Comparison of ENCODE assay signal across 19 mouse cellular contexts in genomic region chr15:96660590-96661141, GRCm38 (mm10). TPM values are rescaled to one million over a fixed set of nuclear protein-coding genes. Genes with fewer than 3 reads are reported as not detected.
DNase-seq lines count a peak whose midpoint lies in the region; ATAC-seq and TF ChIP-seq lines count a peak whose summit lies in the region.
"Had no signal": no experiment of that assay in that cellular context is flagged by ENCODE, and none has a peak within 500 bp of the region (broad histone marks: within the 10 kb centered on the region; RNA-seq: fewer than 3 reads in every experiment).

No protein-coding gene starts in this region.

- H3K36me3 ChIP-seq in heart, embryonic 14.5 days (ENCODE audit: control insufficient read depth, insufficient read depth, low read length), result no peaks in the 10 kb centered on the region
- no peaks in the 10 kb centered on the region for H3K36me3 ChIP-seq in intestine, postnatal 0 days (ENCODE audit: control insufficient read depth, insufficient read depth)
- H3K36me3 ChIP-seq in stomach, embryonic 15.5 days, result no peaks in the 10 kb centered on the region
- H3K36me3 ChIP-seq in hindbrain, embryonic 10.5 days, result no peaks in the 10 kb centered on the region

- no peaks in the 10 kb centered on the region for H3K27me3 ChIP-seq in heart, embryonic 14.5 days (ENCODE audit: control insufficient read depth, insufficient read depth, low read length)
- H3K27me3 ChIP-seq in intestine, postnatal 0 days (replicated peaks; ENCODE audit: control insufficient read depth, insufficient read depth, low read length), result no peaks in the 10 kb centered on the region
- no peaks in the 10 kb centered on the region for H3K27me3 ChIP-seq in stomach, embryonic 15.5 days (replicated peaks)
- H3K27me3 ChIP-seq in hindbrain, embryonic 10.5 days (ENCODE audit: insufficient read depth, poor library complexity, severe bottlenecking), result no peaks in the 10 kb centered on the region

- H3K4me2 ChIP-seq in heart, embryonic 14.5 days (ENCODE audit: low read length), result peak overlapping the region; percentile 49
- peak overlapping the region; percentile 40 for H3K4me2 ChIP-seq in intestine, postnatal 0 days (replicated peaks; ENCODE audit: low read depth)
- no peak overlapping the region for H3K4me2 ChIP-seq in stomach, embryonic 15.5 days
- H3K4me2 ChIP-seq: midbrain, embryonic 11.5 days had no signal

- H3K9me3 ChIP-seq in heart, embryonic 14.5 days (ENCODE audit: control insufficient read depth, low read length), result no peaks in the 10 kb centered on the region
- no peaks in the 10 kb centered on the region for H3K9me3 ChIP-seq in intestine, postnatal 0 days (ENCODE audit: control insufficient read depth)
- no peaks in the 10 kb centered on the region for H3K9me3 ChIP-seq in stomach, embryonic 15.5 days
- H3K9me3 ChIP-seq in hindbrain, embryonic 10.5 days, result no peaks in the 10 kb centered on the region

- no peak overlapping the region for H3K9ac ChIP-seq in heart, embryonic 14.5 days (ENCODE audit: low read length)
- H3K9ac ChIP-seq in intestine, postnatal 0 days (ENCODE audit: low read depth, low read length), result peak overlapping the region; percentile 40; the same call in 1 of the 2 replicates
- no peak overlapping the region for H3K9ac ChIP-seq in stomach, embryonic 15.5 days

- peaks cover 9 to 15% of the 10 kb centered on the region in 2 experiments for H3K4me1 ChIP-seq in heart, embryonic 14.5 days (ENCODE audit: control insufficient read depth in 2 of 2, insufficient read depth in 2 of 2, low read length in 2 of 2)
- H3K4me1 ChIP-seq in intestine, postnatal 0 days (replicated peaks; ENCODE audit: control insufficient read depth, insufficient read depth, low read length), result peaks cover 6% of the 10 kb centered on the region; the same call in 1 of the 2 replicates
- H3K4me1 ChIP-seq in stomach, embryonic 15.5 days, result no peaks in the 10 kb centered on the region
- peaks cover 5% of the 10 kb centered on the region; the same call in 1 of the 2 replicates for H3K4me1 ChIP-seq in hindbrain, embryonic 10.5 days (replicated peaks)

- 15% methylated on average over 13 of the region's 13 CpGs for WGBS in heart, embryonic 14.5 days
- 26% methylated on average over 13 of the region's 13 CpGs for WGBS in intestine, postnatal 0 days
- 47% methylated on average over 13 of the region's 13 CpGs for WGBS in stomach, embryonic 15.5 days
- 63% methylated on average over 13 of the region's 13 CpGs for WGBS in hindbrain, embryonic 10.5 days

- ATAC-seq in heart, embryonic 14.5 days (ENCODE audit: insufficient number of reproducible peaks, insufficient read depth, low FRiP score, low read depth), result peak; percentile 67; the same call in 1 of the 2 replicates
- peak; percentile 48 for ATAC-seq in granulocyte monocyte progenitor cell, adult 5-6 weeks (replicated peaks; ENCODE audit: poor library complexity, severe bottlenecking)
- ATAC-seq in intestine, postnatal 0 days, result peak; percentile 32; the same call in 1 of the 2 replicates
- peak; percentile 50 for ATAC-seq in stomach, embryonic 15.5 days (ENCODE audit: insufficient read depth, low FRiP score, low read depth)
- ATAC-seq: hindbrain, embryonic 16.5 days had no signal

- H3K4me3 ChIP-seq in heart, embryonic 14.5 days (ENCODE audit: control insufficient read depth in 1 of 2, insufficient read depth in 1 of 2, low read depth in 1 of 2, low read length in 2 of 2), result no peak overlapping the region
- peak overlapping the region; percentile 3; the same call in 1 of the 2 replicates for H3K4me3 ChIP-seq in intestine, postnatal 0 days (ENCODE audit: low read depth, low read length)
- H3K4me3 ChIP-seq in stomach, embryonic 15.5 days (replicated peaks), result no peak overlapping the region
- H3K4me3 ChIP-seq in hindbrain, embryonic 10.5 days, result no peak overlapping the region
- H3K4me3 ChIP-seq: layer of hippocampus, adult 2 months; left cerebral cortex, adult 2 months; myocyte had no signal

- no peak for TF ChIP-seq CTCF in intestine, postnatal 0 days (IDR thresholded peaks at IDR 0.05; ENCODE audit: low read depth)

- H3K27ac ChIP-seq in heart, embryonic 14.5 days (replicated peaks in 1 of 2; ENCODE audit: control insufficient read depth in 1 of 2, insufficient read depth in 1 of 2, low read depth in 2 of 2, low read length in 2 of 2), result no peak overlapping the region
- peak overlapping the region; percentile 41 for H3K27ac ChIP-seq in intestine, postnatal 0 days (ENCODE audit: low read depth, low read length)
- H3K27ac ChIP-seq in stomach, embryonic 15.5 days, result no peak overlapping the region
- H3K27ac ChIP-seq in hindbrain, embryonic 10.5 days, result no peak overlapping the region
- H3K27ac ChIP-seq: layer of hippocampus, adult 2 months; left cerebral cortex, adult 2 months had no signal

- DNase-seq in heart, adult 8-10 months (ENCODE audit: low spot score), result no peak
- no peak for DNase-seq in retina, embryonic 14.5 days (ENCODE audit: low spot score)
- no peak for DNase-seq in hindbrain, embryonic 10.5 days (ENCODE audit: low spot score)
- DNase-seq in layer of hippocampus, postnatal 10 days (ENCODE audit: low spot score in 2 of 2), result no peak
- DNase-seq: adrenal gland, postnatal 36 days; cerebellum, adult 9-10 months; kidney, adult 9 months; lung, postnatal 14 days; right cerebral cortex, postnatal 25 days; thymus, adult 2 months had no signal

RNA-seq across cellular contexts. Expression of gene Slc38a1, which starts 18.0 kb away (rescaled TPM):
- polyA plus RNA-seq in heart, embryonic 14.5 days (2014; fragmentation: Nextera tagmentation; extraction: Ambion mirVana), result 72.8 and 80.8 TPM in 2 replicates
- 1 to 10 TPM; 3.5 to 7.9 (median 6.1) TPM for total RNA-seq in heart, adult 8-10 months (2022)
- total RNA-seq in granulocyte monocyte progenitor cell, adult 5-6 weeks (2014; fragmentation: Nextera tagmentation), result 93.0 and 110 TPM in 2 replicates
- total RNA-seq in granulocyte monocyte progenitor cell, adult 5-6 weeks (2017), result 63.9 and 67.5 TPM in 2 replicates
- 78.6 and 79.8 TPM in 2 replicates for polyA plus RNA-seq in intestine, postnatal 0 days (2015; fragmentation: Nextera tagmentation; extraction: Ambion mirVana)
- 70.6 and 78.7 TPM in 2 replicates for polyA plus RNA-seq in stomach, embryonic 15.5 days (2015; fragmentation: Nextera tagmentation; extraction: Ambion mirVana)
- 109 and 113 TPM in 2 replicates for polyA plus RNA-seq in hindbrain, embryonic 10.5 days (2016; fragmentation: Nextera tagmentation; extraction: Ambion mirVana)
- total RNA-seq in layer of hippocampus, postnatal 10 days (2021), result 10 to 100 TPM; 76.7 to 78.8 TPM

RNA-seq across cellular contexts. Expression of gene Slc38a2, which starts 38.9 kb away (rescaled TPM):
- polyA plus RNA-seq in heart, embryonic 14.5 days (2014; fragmentation: Nextera tagmentation; extraction: Ambion mirVana), result 191 TPM in 2 replicates
- 100 to 1,000 TPM in 2 of 4 experiments, 10 to 100 TPM in 2; 90.5 to 215 (median 150) TPM for total RNA-seq in heart, adult 8-10 months (2022)
- total RNA-seq in granulocyte monocyte progenitor cell, adult 5-6 weeks (2014; fragmentation: Nextera tagmentation), result 89.2 and 112 TPM in 2 replicates
- total RNA-seq in granulocyte monocyte progenitor cell, adult 5-6 weeks (2017), result 84.0 and 92.8 TPM in 2 replicates
- 27.9 and 28.5 TPM in 2 replicates for polyA plus RNA-seq in intestine, postnatal 0 days (2015; fragmentation: Nextera tagmentation; extraction: Ambion mirVana)
- polyA plus RNA-seq in stomach, embryonic 15.5 days (2015; fragmentation: Nextera tagmentation; extraction: Ambion mirVana), result 104 and 107 TPM in 2 replicates
- 135 and 156 TPM in 2 replicates for polyA plus RNA-seq in hindbrain, embryonic 10.5 days (2016; fragmentation: Nextera tagmentation; extraction: Ambion mirVana)
- total RNA-seq in layer of hippocampus, postnatal 10 days (2021), result 10 to 100 TPM; 64.7 to 73.8 TPM
